Mouse (Mus musculus) embryonic stem cell, embryonic (primary cell): ENCODE results near the gene Crtc1.

ENCODE experiments used
- CTCF ChIA-PET, 4 experiments: fragments of 300-600 bp in 2 of 4; fragments of 350-600 bp in 2 of 4; sonication (Branson Sonifier 250); formaldehyde crosslinking; loops; one replicate each; lab custom pipeline; 2022; ENCODE audit warnings: inconsistent platforms in 2 of 4; lab: Charles Lee
- POLR2A ChIA-PET, 4 experiments: fragments of 300-600 bp in 2 of 4; fragments of 350-600 bp in 2 of 4; sonication (Branson Sonifier 250); formaldehyde crosslinking; loops; one replicate each; lab custom pipeline; 2022; ENCODE audit warnings: antibody characterized with exemption in 4 of 4, inconsistent platforms in 1 of 4; lab: Charles Lee

Crtc1 gene

DNA sequence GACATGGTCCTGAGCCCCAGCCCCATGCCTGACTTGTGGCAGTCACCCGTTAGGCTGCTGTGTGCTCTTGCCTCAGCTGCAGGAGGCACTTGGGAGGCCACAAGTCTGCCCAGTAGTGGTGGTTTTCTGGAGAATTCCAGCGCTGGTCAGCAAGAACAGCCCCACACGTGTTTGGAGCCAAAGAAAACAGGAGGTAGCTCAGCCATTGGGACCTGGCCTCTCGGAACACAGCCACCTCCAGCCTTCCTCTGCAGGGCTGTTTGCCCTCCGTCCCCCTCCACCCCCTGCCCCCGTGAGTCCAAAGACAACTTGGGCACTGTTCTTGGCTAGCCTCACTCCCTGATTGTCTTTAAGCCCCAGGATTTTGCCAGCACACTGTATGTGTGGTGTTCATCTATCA is 67.4 kb downstream of the Crtc1 start:
- CTCF ChIA-PET = interaction anchor here (0.5 to 4.4 kb wide), 6 partner anchors 11 to 288 kb away, joined by 3 to 17 read pairs (median 4); partner anchors contain the start of gene Pgpep1 (in 1 of the 4)
- POLR2A ChIA-PET = interaction anchor here in 2 of 4 experiments (0.6 to 2.3 kb wide), 7 partner anchors 11 to 266 kb away, joined by 3 to 6 read pairs (median 3); partner anchors contain the start of gene Upf1 (in 1 of the 2)

DNA sequence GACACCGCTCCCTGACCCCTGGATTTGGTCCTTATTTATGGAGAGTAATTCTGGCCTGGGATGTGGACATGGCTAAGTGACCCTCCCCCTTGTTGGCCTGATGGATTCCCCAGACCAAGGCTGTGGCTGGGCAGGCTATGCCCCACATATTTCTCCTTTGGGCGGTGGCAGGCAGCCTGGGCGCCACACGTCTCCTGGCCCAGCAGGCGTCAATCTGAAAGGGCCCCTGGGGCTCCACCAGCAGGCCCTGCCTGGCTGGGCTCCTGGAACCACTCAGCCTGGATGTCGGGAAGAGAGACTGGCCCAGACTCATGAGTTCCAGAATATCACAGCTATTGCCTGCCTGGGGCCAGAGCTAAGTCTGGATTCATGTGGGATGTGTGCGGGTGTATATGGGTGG is 68.9 kb downstream of the Crtc1 start:
- CTCF ChIA-PET = interaction anchor here in 2 of 4 experiments (1.2 to 4.4 kb wide), 2 partner anchors 10 kb away, joined by 3 to 17 read pairs; no protein-coding TSS in a partner anchor
- POLR2A ChIA-PET = interaction anchor here in 3 of 4 experiments (0.5 to 1.7 kb wide), 3 partner anchors 9 to 272 kb away, joined by 3 to 4 read pairs (median 3); no protein-coding TSS in a partner anchor

DNA sequence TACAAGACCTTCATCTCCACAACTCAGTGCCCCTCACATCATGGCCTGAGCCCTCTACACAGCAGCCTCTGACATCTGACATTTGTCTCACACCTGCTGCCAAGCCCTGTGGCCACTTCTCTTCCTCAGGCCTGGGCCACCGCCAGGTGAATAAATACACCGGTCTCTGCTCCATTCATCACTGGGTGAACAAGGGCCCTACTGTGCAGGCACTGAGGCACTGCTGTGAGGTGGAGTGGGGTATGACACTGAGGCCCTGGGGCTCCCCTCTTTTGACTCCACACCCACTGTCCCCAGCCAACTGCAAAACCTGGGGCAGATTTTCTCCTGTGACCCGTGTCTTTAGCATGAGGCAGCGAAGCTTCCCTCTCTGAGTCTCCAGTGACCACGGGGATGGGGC is 72.8 kb downstream of the Crtc1 start:
- ChIA-PET CTCF (interaction anchor here in 2 of 4 experiments (0.7 to 1.0 kb wide), 2 partner anchors 28 to 420 kb away, joined by 3 read pairs; no protein-coding TSS in a partner anchor), POLR2A (interaction anchor here in 1 of 4 experiments (1.3 kb wide), 1 partner anchor 134 kb away, joined by 3 read pairs; no protein-coding TSS in a partner anchor)

DNA sequence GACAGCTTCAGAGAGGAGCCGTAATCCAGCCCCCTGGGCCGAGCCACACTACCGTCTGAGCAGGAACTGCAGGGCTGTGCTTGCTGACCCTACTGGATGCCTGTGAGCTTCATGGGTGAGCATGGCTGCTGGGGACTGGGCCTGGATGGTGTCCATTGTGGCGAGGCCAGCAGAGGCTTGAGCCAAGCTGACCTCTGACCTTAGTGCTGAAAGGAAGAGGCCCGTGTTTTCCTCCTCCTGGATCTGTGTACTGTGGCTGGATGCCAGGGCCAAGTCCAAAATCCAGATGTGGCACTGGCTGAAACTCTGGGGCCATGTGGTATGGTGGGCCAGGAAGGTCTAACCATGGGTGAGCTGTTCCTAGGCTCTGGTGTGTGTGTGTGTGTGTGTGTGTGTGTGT is 75.3 kb downstream of the Crtc1 start:
- ChIA-PET CTCF (interaction anchor here (0.6 to 1.4 kb wide), 10 partner anchors 10 to 287 kb away, joined by 3 to 9 read pairs (median 4); partner anchors contain the start of genes Comp (in 1 of the 4) and Ell (in 1 of the 4)), POLR2A (interaction anchor here in 3 of 4 experiments (0.6 to 1.8 kb wide), 11 partner anchors 8 to 297 kb away, joined by 3 to 6 read pairs (median 4); partner anchors contain the start of genes Upf1 (in 2 of the 3), Comp (in 1 of the 3) and Homer3 (in 1 of the 3))

DNA sequence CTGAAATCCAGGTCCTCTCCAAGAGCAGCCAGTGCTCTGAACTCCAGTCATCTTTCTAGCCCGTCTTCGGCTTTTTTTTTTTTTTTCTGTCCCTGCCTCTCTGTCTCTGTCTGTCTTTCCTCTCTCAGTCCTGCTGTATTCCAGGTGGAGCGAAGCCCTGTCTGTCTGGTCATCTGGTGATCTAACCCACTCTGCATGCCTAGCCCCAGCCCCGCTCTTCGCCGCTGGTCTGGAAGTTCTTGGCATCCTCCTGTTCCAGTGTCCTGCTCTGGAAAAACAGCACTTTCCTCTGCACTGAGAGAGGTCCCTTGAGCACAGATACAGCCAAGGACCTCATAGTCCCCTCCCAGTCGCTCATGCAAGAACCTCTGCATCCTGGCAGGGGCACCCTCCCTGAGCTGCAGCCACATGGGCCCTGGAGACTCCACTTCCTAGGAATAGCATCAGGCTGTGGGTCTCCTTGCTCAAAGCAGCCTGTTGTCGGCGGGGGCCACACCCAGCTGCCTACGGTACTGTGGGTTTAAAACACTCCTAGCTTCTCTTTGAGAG is 77.8 kb downstream of the Crtc1 start:
- CTCF ChIA-PET = interaction anchor here (0.5 to 2.1 kb wide), 85 partner anchors 9 to 436 kb away, joined by 3 to 25 read pairs (median 4); partner anchors contain the start of genes Rex1bd (in 3 of the 4), Comp (in 2 of the 4), Cers1 (in 1 of the 4) and Ell (in 1 of the 4)
- POLR2A ChIA-PET = interaction anchor here (0.5 to 2.1 kb wide), 19 partner anchors 8 to 248 kb away, joined by 3 to 8 read pairs (median 4); partner anchors contain the start of genes Comp (in 3 of the 4), Uba52 (in 2 of the 4), Klhl26 (in 1 of the 4) and Slc25a42 (in 1 of the 4)

DNA sequence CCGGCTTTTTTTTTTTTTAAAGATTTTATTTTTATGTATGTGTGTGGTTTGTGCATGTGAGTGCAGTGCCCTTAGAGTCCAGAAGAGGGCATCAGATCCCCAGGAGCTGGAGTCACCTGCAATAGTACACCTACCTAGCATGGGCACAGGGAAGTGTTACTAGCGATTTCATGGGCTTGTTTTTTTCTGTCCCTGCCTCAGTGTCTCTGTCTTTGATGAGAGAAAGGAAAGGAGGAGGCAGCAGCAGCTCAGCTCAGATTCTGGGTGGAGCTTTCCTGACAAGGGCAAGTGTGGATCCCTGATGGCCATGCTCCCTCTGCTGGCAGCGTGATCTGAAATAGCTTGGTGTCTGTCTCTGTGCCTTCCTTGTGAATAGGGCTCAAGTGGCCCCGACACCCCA is 78.6 kb downstream of the Crtc1 start:
- CTCF ChIA-PET = interaction anchor here (0.5 to 2.1 kb wide), 122 partner anchors 8 to 519 kb away, joined by 3 to 25 read pairs (median 4); partner anchors contain the start of genes Rex1bd (in 3 of the 4), Comp (in 2 of the 4), Klhl26 (in 2 of the 4) and Tmem161a (in 2 of the 4)
- POLR2A ChIA-PET = interaction anchor here (0.5 to 2.1 kb wide), 27 partner anchors 8 to 398 kb away, joined by 3 to 8 read pairs (median 4); partner anchors contain the start of genes Comp (in 2 of the 4), Jund (in 1 of the 4), Klhl26 (in 1 of the 4) and Slc25a42 (in 1 of the 4)

DNA sequence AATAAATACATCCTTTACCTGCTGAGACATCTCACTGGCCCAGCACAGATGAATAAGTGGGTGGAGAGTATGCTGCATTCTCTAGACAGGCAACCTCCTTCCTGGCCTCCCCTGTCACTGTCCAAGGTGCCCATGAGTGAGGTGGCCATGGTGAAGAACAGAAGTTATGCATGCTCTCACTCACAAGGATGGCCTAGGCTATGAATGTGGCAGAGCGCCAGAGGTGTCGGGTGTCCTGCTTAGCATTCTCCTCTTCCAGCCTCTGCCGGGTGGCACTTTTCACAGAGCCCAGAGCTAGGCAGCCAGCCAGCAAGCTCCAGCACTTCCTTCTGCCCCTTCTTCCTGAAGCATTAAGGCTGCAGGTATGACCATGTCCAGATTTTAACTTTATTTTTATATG is 80.0 kb downstream of the Crtc1 start:
- ChIA-PET POLR2A (no interaction called here), CTCF (interaction anchor here in 2 of 4 experiments (0.7 to 1.2 kb wide), 3 partner anchors 15 to 62 kb away, joined by 3 read pairs; no protein-coding TSS in a partner anchor)

DNA sequence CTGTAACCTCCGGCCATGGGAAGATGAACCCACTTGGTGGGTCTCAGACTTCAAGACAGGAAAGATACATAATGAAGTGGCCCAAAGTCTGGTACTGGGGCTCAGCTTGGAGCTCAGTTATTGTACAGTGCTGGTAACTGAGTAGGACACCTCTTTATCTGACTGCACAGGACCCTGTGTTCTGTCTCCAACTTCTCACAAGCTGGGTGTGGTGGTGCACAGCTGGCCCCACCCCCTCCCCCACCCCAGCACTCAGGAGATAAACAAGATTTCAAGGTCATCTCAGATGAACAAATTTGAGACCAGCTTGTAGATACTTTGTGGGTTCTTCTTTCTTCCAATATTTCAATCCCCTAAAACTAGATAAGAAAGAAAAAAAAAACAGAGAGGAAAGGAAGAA is 83.3 kb downstream of the Crtc1 start:
- CTCF ChIA-PET = interaction anchor here in 2 of 4 experiments (0.6 to 1.1 kb wide), 4 partner anchors 10 to 529 kb away, joined by 3 to 6 read pairs (median 3); no protein-coding TSS in a partner anchor
- POLR2A ChIA-PET = interaction anchor here in 3 of 4 experiments (0.6 to 1.2 kb wide), 7 partner anchors 8 to 354 kb away, joined by 3 to 5 read pairs (median 3); partner anchors contain the start of gene Uba52 (in 1 of the 3)

DNA sequence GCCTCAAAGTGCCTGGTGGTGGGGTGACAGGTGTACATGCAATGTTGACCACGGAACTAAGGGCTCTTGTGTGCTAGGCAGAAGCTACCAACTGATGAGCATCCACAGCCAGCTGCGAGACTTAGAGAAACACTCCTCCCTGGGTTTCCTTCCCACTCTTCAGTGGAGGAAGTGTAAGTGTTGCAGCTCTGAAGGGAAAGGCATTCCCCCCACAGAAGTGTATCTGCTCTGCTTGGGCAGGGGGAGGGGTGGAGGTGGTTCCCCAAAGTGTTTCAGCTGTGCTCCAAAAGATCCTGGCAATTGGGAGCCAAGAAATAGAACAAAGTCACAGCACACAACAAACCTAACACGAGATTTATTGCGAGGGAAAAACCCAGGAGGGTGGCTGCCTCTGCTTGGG is 85.4 kb downstream of the Crtc1 start:
- POLR2A ChIA-PET = interaction anchor here in 3 of 4 experiments (0.8 to 3.6 kb wide), 26 partner anchors 10 to 486 kb away, joined by 3 to 27 read pairs (median 5); partner anchors contain the start of genes Slc25a42 (in 2 of the 3), Arrdc2 (in 1 of the 3), Comp (in 1 of the 3) and Fkbp8 (in 1 of the 3)
- CTCF ChIA-PET = interaction anchor here in 2 of 4 experiments (1.0 to 2.5 kb wide), 8 partner anchors 10 to 84 kb away, joined by 3 to 17 read pairs (median 3); partner anchors contain the start of gene Homer3 (in 1 of the 2)

DNA sequence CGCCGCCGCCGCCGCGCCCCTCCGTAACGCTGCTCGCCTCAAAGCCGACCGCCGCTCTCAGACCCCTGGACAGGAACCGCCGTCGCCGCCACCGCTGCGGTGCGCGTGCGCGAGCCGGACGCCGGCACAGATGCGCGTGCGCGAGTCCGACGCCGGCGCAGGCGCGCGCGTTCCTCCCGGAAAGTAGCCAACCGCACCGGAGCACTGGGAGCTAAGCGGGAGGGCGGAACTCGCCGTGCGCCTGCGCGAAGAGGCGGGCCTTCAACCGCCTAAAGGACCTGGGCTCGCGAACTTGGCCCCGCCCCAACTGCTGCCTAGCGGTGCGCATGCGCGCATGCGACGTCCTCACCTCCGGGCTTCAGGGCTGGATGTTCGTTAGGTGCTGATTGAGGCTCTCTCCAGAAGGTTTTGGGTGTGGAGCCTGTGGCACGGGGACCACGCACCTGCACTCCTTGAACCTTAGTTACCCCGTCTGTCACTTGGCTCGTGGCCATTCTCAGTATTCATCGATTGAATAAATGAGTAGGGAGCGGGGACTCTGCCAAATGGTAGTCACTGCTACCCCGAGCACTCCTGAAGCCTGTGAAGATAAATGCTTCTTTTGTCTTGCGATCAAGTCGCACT is 86.1 kb downstream of the Crtc1 start, which contains the start of gene Upf1:
Gene Upf1, minus strand, starts transcription at position 85 of the 624 bp plus-strand sequence.
- CTCF ChIA-PET = interaction anchor here in 3 of 4 experiments (0.6 to 2.5 kb wide), 22 partner anchors 8 to 728 kb away, joined by 3 to 17 read pairs (median 4); partner anchors contain the start of genes Gdf1 (in 1 of the 3), Homer3 (in 1 of the 3) and Zfp868 (in 1 of the 3)

DNA sequence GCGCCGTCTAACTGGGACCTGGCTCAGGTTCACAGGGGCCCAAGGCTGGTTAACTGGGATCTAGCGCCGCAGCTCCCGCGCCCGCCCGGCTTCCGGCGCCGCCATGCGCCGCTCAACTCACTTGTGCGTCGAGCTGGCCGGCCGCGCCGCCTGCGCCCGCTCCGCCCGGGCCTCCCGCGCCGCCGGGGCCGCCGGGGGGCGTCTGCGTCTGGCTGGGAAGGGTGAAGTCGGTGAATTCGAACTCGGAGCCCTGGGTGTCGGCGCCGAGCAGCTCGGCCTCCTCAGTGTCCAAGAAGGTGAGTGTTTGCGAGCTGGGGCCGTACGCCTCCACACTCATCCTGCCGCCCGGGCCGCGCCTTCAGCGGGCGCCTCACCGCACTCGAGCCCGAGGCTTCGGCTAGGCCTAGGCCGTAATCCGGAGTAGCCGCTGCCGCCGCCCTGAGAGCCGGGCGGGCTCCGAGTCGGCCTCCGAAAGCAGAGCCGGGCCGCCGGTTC is 86.7 kb downstream of the Crtc1 start:
- CTCF ChIA-PET = interaction anchor here in 3 of 4 experiments (0.6 to 2.5 kb wide), 19 partner anchors 9 to 727 kb away, joined by 3 to 17 read pairs (median 5); partner anchors contain the start of genes Gdf1 (in 1 of the 3), Homer3 (in 1 of the 3), Rex1bd (in 1 of the 3) and Zfp868 (in 1 of the 3)
- POLR2A ChIA-PET = interaction anchor here (0.6 to 3.6 kb wide), 72 partner anchors 8 to 920 kb away, joined by 3 to 27 read pairs (median 4); partner anchors contain the start of genes Cers1 (in 2 of the 4), Fkbp8 (in 2 of the 4), Homer3 (in 2 of the 4) and Jund (in 2 of the 4)

More for the DNA sequence above, 86.1 kb downstream of the Crtc1 start, which contains the start of gene Upf1:
- POLR2A ChIA-PET = interaction anchor here (0.6 to 3.6 kb wide), 77 partner anchors 7 to 919 kb away, joined by 3 to 27 read pairs (median 4); partner anchors contain the start of genes Homer3 (in 3 of the 4), Slc25a42 (in 3 of the 4), Cers1 (in 2 of the 4) and Fkbp8 (in 2 of the 4)

DNA sequence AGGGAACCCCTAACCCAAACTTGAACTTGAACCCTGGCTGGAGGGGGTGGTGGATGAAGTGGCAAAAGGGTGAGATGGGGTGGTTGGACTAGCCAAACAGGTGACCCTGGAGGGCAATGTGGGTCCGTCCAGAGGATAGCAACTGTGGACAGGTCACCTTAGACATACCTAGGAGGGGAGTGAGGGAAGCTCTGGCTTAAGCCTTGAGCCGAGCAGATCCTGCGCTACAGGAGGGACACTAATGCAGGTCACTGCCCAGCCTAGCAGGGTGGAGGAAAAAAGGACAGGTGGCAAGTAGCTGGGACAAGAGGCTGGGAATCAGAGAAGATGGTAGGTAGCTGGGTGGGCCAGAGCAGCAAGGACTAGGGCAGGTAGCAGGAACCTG is 87.4 kb downstream of the Crtc1 start:
- ChIA-PET CTCF (interaction anchor here (0.7 to 2.5 kb wide), 12 partner anchors 8 to 154 kb away, joined by 3 to 17 read pairs (median 6); partner anchors contain the start of genes Gdf1 (in 1 of the 4), Homer3 (in 1 of the 4) and Rex1bd (in 1 of the 4)), POLR2A (interaction anchor here (0.6 to 3.6 kb wide), 30 partner anchors 8 to 355 kb away, joined by 3 to 27 read pairs (median 6); partner anchors contain the start of genes Jund (in 2 of the 4), Rex1bd (in 2 of the 4), Cers1 (in 1 of the 4) and Klhl26 (in 1 of the 4))

DNA sequence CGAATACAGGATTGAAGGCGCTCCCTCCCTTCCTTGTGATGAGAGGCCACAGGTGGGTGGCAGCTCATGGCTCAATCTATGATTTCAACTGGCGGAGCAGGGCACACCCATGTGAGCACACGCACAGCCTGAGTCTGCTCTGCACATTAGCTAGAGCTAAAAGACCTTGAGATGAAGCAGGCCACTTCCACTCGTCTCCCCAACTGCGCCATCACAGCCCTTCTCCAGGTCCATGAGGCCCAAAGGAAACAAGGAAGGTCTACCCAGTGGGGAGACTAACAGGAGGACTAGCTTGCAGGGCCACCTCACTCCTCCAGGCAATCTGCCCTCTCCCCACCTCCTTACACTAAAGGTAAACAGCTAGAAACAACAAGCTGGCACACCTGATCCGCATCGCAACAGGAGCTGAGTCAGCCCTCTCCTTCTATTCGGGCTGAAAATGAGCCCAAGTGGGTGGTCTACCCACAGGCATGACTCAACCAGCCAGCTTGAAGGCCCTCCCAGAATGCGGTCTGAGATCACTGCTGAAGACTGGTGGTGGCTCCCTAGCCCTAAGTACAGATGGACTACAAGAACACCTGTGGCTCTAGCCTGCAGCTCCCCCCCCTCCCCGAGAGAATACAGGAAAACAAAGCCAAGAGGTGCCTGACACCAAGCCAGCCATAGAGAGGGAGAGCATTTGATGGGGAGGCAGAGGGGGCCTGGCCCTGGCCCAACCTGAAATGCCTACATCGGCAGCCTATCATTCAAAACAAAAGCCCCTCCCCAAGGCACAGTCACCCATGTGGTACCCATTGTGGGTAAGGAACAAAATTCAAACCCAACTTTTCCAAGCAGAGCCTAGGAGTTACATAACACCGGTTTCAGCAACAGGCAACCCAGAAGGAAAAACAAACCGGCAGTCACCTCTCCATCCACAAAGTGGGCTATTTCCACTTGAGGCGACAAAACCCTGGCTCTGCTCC is 88.1 kb downstream of the Crtc1 start:
- POLR2A ChIA-PET = interaction anchor here in 3 of 4 experiments (0.5 to 3.6 kb wide), 26 partner anchors 8 to 452 kb away, joined by 3 to 27 read pairs (median 4); partner anchors contain the start of genes Rex1bd (in 2 of the 3), Ell (in 1 of the 3), Gdf1 (in 1 of the 3) and Uba52 (in 1 of the 3)
- CTCF ChIA-PET = interaction anchor here (0.6 to 2.5 kb wide), 13 partner anchors 8 to 493 kb away, joined by 3 to 14 read pairs (median 5); partner anchors contain the start of genes Homer3 (in 1 of the 4) and Rex1bd (in 1 of the 4)

DNA sequence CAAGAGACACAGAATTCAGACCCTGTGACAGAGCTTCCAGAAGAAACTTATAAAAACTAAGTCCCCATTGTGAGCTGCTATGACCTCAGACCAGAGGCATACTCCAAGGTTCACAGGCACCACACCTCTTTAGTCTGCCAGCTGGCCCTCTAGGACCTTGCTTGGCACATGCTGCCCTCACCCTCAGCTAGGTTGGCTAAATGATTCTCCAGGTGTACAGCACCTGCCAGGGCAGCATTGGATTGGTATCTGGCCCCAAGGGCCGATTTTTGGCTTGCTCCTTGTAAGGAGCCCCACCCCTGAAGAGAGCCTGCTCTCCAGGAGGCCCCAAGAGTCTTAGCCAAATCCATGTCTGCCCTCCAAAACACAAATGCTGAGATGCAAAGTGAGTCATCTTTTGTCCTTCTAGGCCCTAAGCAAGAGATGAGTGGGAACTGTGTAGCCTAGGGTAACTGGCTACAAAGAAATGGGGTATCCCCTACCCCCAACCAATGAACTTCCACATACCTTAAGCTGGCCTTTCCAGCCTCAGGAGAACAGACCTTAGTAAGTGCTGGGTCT is 91.4 kb downstream of the Crtc1 start:
- CTCF ChIA-PET = interaction anchor here in 3 of 4 experiments (0.6 to 1.9 kb wide), 6 partner anchors 10 to 493 kb away, joined by 3 to 7 read pairs (median 4); no protein-coding TSS in a partner anchor

More for the DNA sequence above, 91.4 kb downstream of the Crtc1 start:
- POLR2A ChIA-PET = interaction anchor here in 3 of 4 experiments (0.6 to 2.3 kb wide), 8 partner anchors 10 to 275 kb away, joined by 3 to 8 read pairs (median 4); partner anchors contain the start of gene Ell (in 1 of the 3)
